Mouse (Mus musculus): ENCODE data around the gene Tex37. TPM values are rescaled to one million over a fixed set of nuclear protein-coding genes. Genes with fewer than 3 reads are reported as not detected.

Gene Tex37
- polyA plus RNA-seq (2014; fragmentation: Nextera tagmentation; extraction: Ambion mirVana): not detected in 2 replicates

DNA sequence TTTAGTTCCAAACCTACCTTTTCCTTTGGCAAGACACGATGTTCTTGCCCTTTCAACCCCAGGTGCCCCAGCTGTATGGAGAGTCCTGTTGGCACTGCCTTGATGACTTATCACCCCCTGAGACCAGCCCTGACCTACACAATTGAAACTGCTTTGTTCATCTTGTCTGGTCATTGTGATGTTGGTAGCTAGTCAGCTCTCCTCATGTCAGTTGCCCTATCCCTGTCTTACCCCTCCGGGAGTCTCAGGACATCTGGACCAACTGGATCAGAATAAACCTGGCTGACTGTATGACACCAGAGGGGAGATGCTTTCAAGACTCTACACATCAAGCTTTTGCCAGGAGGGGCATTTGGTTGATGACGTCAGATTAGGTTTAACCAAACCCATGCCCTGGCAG, at the start of gene Tex37:
Tex37 (minus strand) TSS at position 101 of the 400 bp plus-strand sequence.
- 86% methylated on average over 3 of the region's 3 CpGs for WGBS
- H3K27me3 ChIP-seq (ENCODE audit: control insufficient read depth, insufficient read depth, low read length): no peaks in the 10 kb centered on the region
- H3K36me3 ChIP-seq (ENCODE audit: control insufficient read depth, insufficient read depth, low read length): no peaks in the 10 kb centered on the region

DNA sequence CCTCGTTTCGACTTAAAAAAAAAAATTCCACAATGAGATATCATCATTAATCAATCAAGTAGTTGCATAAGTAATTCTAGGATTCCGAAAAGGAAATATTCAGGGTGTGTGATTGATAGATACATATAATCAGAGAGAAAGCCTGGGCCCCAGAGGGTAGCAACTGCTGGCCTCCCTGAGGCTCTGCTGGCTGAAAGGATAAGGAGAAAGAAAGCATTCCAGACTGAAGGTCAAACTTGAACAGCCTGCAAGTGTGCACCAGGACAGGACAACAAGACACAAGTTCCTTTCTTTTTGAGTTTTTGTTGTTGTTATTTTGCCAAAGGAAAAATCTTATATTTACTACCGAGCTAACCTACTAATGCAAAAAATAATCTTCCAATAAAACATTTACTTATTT, 49.6 kb upstream of the Tex37 start:
- DNase-seq (ENCODE audit: low spot score): no peak
- Histone ChIP-seq H3K36me3 (ENCODE audit: control insufficient read depth, insufficient read depth, low read length) (no peaks in the 10 kb centered on the region), H3K4me1 (replicated peaks; ENCODE audit: control insufficient read depth, insufficient read depth, low read length) (no peaks in the 10 kb centered on the region), H3K9ac (ENCODE audit: low read depth, low read length) (no peak overlapping the region), H3K4me3 (ENCODE audit: low read depth, low read length) (no peak overlapping the region), H3K27ac (ENCODE audit: low read depth, low read length) (no peak overlapping the region), H3K27me3 (ENCODE audit: control insufficient read depth, insufficient read depth, low read length) (peaks cover 2% of the 10 kb centered on the region), H3K9me3 (ENCODE audit: control insufficient read depth, low read length) (no peaks in the 10 kb centered on the region), H3K4me2 (replicated peaks; ENCODE audit: low read depth, low read length) (no peak overlapping the region)
- no peak for ATAC-seq (ENCODE audit: low FRiP score)
- WGBS: 69% methylated on average over 4 of the region's 4 CpGs

More for the DNA sequence above, at the start of gene Tex37:
- Histone ChIP-seq H3K9me3 (ENCODE audit: control insufficient read depth, low read length) (no peaks in the 10 kb centered on the region), H3K9ac (ENCODE audit: low read depth, low read length) (no peak within 1 kb of the TSS), H3K4me1 (replicated peaks; ENCODE audit: control insufficient read depth, insufficient read depth, low read length) (no peaks in the 10 kb centered on the region), H3K27ac (ENCODE audit: low read depth, low read length) (no peak within 1 kb of the TSS), H3K4me3 (ENCODE audit: low read depth, low read length) (no peak within 1 kb of the TSS), H3K4me2 (replicated peaks; ENCODE audit: low read depth, low read length) (no peak within 1 kb of the TSS)
- DNase-seq (ENCODE audit: low spot score) (no peak), ATAC-seq (ENCODE audit: low FRiP score) (no peak)

DNA sequence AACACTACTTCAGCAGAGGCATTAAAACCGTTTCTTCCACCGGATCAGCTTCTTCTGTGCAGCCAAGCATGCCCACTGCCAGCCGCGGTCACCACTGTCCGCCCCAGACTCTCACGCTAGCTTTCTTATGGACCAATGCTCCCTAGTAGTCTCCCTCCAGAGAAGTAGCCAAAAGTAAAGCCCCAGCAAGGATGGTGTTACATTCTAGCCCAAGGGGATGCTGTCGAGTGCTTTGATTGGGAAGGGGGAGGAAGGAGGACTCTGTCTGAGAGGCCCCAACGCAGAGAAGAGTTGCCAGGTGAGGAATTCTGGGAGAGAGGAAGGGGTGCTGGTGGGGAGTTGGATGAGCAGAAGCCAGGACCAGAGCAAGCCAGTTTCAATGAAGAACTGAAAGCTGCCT, 48.7 kb upstream of the Tex37 start:
- peak; percentile 36 for DNase-seq (ENCODE audit: low spot score)
- no peak; the same call in 1 of the 2 replicates for ATAC-seq (ENCODE audit: low FRiP score)
- Histone ChIP-seq H3K27me3 (ENCODE audit: control insufficient read depth, insufficient read depth, low read length) (peaks cover 2% of the 10 kb centered on the region), H3K4me2 (replicated peaks; ENCODE audit: low read depth, low read length) (peak overlapping the region; percentile 33), H3K9ac (ENCODE audit: low read depth, low read length) (no peak overlapping the region), H3K9me3 (ENCODE audit: control insufficient read depth, low read length) (no peaks in the 10 kb centered on the region), H3K27ac (ENCODE audit: low read depth, low read length) (no peak overlapping the region), H3K4me3 (ENCODE audit: low read depth, low read length) (no peak overlapping the region), H3K36me3 (ENCODE audit: control insufficient read depth, insufficient read depth, low read length) (no peaks in the 10 kb centered on the region), H3K4me1 (replicated peaks; ENCODE audit: control insufficient read depth, insufficient read depth, low read length) (no peaks in the 10 kb centered on the region)
- whole genome bisulfite sequencing: 1% methylated on average over 7 of the region's 8 CpGs

DNA sequence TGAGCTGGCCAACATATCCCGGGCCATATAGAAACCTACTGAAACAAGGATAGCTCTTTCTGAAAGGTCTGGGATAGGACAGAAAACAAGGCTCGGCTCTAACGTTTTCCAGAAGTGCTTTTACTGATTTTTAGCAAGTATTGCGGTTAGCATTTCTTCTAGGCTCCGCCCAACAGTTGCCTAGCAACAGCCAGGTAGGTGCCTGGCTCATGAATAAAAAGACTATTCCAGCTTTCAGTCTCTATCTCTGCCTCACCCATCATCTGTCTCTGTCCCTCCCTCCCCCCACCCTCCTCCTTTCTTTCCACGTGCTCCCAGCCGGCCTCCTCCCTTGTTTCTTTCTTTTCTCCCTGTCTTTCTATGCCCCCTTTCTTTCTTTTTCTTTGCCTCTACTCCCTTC, 47.0 kb upstream of the Tex37 start:
- DNase-seq (ENCODE audit: low spot score): no peak
- 21% methylated on average over 7 of the region's 7 CpGs for WGBS
- H3K9ac ChIP-seq (ENCODE audit: low read depth, low read length): no peak overlapping the region
- no peak overlapping the region for H3K27ac ChIP-seq (ENCODE audit: low read depth, low read length)
- no peak for ATAC-seq (ENCODE audit: low FRiP score)
- H3K4me1 ChIP-seq (replicated peaks; ENCODE audit: control insufficient read depth, insufficient read depth, low read length): no peaks in the 10 kb centered on the region
- H3K36me3 ChIP-seq (ENCODE audit: control insufficient read depth, insufficient read depth, low read length): no peaks in the 10 kb centered on the region
- no peak overlapping the region for H3K4me2 ChIP-seq (replicated peaks; ENCODE audit: low read depth, low read length)
- no peaks in the 10 kb centered on the region for H3K9me3 ChIP-seq (ENCODE audit: control insufficient read depth, low read length)
- peaks cover 2% of the 10 kb centered on the region for H3K27me3 ChIP-seq (ENCODE audit: control insufficient read depth, insufficient read depth, low read length)
- H3K4me3 ChIP-seq (ENCODE audit: low read depth, low read length): no peak overlapping the region

DNA sequence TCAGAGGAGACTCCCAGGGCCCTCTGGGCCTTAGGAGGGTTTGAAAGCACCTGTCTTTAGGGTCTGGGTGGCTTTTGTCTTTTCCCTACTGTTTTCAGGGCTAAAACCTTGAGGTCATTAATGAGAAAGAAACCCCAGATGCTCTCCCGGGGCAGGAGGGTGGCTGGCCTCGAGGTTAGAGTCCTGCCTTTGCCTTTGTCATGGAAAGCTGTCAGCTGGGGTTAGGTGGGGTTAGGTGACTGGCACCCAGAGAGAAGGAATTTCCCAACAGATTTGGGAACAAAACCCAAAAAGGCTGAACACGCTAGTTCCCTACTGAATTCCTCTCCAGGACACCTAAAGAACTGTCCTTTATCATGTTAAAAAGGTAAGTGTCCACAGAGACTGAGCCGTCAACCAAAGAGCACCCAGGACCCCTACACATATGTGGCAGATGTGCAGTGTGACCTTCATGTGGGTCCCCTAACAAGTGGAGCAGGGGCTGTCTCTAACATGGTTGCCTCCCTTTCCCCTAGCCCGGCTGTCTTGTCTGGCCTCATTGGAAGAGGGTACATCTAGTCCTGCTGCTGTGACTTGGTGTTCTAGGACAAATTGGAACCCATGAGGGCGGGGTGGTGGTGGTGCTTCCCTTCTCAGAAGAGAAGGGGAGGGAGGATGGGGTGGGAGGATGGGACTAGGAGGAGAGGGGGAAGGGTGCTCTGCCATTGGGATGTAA, 45.5 kb upstream of the Tex37 start:
- no peaks in the 10 kb centered on the region for H3K36me3 ChIP-seq (ENCODE audit: control insufficient read depth, insufficient read depth, low read length)
- peaks cover 2% of the 10 kb centered on the region for H3K27me3 ChIP-seq (ENCODE audit: control insufficient read depth, insufficient read depth, low read length)
- DNase-seq (ENCODE audit: low spot score) (no peak), ATAC-seq (ENCODE audit: low FRiP score) (no peak)
- no peak overlapping the region for H3K4me3 ChIP-seq (ENCODE audit: low read depth, low read length)
- no peaks in the 10 kb centered on the region for H3K9me3 ChIP-seq (ENCODE audit: control insufficient read depth, low read length)
- H3K4me1 ChIP-seq (replicated peaks; ENCODE audit: control insufficient read depth, insufficient read depth, low read length): no peaks in the 10 kb centered on the region
- WGBS: 22% methylated on average over 6 of the region's 6 CpGs
- no peak overlapping the region for H3K9ac ChIP-seq (ENCODE audit: low read depth, low read length)
- H3K4me2 ChIP-seq (replicated peaks; ENCODE audit: low read depth, low read length): no peak overlapping the region
- no peak overlapping the region for H3K27ac ChIP-seq (ENCODE audit: low read depth, low read length)

DNA sequence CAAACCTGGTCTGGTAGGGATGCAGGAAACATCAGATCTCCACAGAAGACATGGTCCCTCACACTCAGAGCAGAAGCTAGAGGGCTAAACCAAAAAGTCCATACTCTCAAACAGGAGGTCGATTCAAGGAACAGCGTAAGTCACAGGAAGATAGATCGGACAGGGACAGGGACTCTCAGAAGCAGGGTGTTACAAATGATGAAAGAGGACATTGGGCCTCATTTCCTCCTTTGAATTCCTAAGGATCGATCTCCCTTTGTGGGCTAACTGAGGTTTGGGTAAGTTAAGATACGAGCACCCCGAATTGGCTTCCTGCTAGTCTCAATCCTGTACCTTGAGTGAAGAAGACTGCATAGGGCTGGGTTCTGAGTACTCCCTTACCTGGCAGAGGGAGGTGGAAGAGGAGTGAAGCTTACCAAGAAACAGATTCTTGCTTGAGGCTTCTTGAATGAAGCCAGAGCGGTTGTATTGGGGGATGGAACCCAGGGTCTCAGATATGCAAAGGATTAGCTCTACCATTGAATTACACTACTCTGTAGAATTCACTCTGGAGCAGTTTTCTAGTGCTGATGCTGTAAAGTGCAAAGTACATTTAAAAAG, 38.7 kb upstream of the Tex37 start:
- ATAC-seq (ENCODE audit: low FRiP score) (no peak), DNase-seq (ENCODE audit: low spot score) (peak; percentile 44)
- Histone ChIP-seq H3K9ac (ENCODE audit: low read depth, low read length) (no peak overlapping the region), H3K27me3 (ENCODE audit: control insufficient read depth, insufficient read depth, low read length) (peaks cover 53% of the 10 kb centered on the region), H3K27ac (ENCODE audit: low read depth, low read length) (no peak overlapping the region), H3K9me3 (ENCODE audit: control insufficient read depth, low read length) (no peaks in the 10 kb centered on the region), H3K4me2 (replicated peaks; ENCODE audit: low read depth, low read length) (peak overlapping the region; percentile 93; the same call in 1 of the 2 replicates), H3K4me1 (replicated peaks; ENCODE audit: control insufficient read depth, insufficient read depth, low read length) (peaks cover 6% of the 10 kb centered on the region; the same call in 1 of the 2 replicates), H3K4me3 (ENCODE audit: low read depth, low read length) (no peak overlapping the region), H3K36me3 (ENCODE audit: control insufficient read depth, insufficient read depth, low read length) (no peaks in the 10 kb centered on the region)
- 8% methylated on average over 7 of the region's 7 CpGs for WGBS

DNA sequence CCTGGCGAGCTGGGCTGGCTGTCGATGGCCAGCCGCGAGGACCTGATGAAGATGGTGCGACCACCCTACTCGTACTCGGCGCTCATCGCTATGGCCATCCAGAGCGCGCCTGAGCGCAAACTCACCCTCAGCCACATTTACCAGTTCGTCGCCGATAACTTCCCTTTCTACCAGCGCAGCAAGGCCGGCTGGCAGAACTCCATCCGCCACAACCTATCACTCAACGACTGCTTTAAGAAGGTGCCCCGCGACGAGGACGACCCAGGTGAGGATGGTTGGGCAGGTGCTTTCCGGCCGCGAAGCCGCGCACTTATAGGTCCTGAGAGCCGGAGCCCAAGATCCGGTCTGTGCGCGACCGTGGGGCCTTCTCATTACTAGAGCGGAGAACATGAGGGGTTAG, 38.2 kb upstream of the Tex37 start:
- H3K27me3 ChIP-seq (ENCODE audit: control insufficient read depth, insufficient read depth, low read length): peaks cover 53% of the 10 kb centered on the region
- peak; percentile 57 for DNase-seq (ENCODE audit: low spot score)
- ATAC-seq (ENCODE audit: low FRiP score): peak; percentile 54; the same call in 1 of the 2 replicates
- H3K4me1 ChIP-seq (replicated peaks; ENCODE audit: control insufficient read depth, insufficient read depth, low read length): peaks cover 6% of the 10 kb centered on the region; the same call in 1 of the 2 replicates
- peak overlapping the region; percentile 93 for H3K4me2 ChIP-seq (replicated peaks; ENCODE audit: low read depth, low read length)
- H3K36me3 ChIP-seq (ENCODE audit: control insufficient read depth, insufficient read depth, low read length): no peaks in the 10 kb centered on the region
- no peaks in the 10 kb centered on the region for H3K9me3 ChIP-seq (ENCODE audit: control insufficient read depth, low read length)
- H3K9ac ChIP-seq (ENCODE audit: low read depth, low read length): no peak overlapping the region
- H3K27ac ChIP-seq (ENCODE audit: low read depth, low read length): no peak overlapping the region
- 1% methylated on average over 34 of the region's 34 CpGs for WGBS
- H3K4me3 ChIP-seq (ENCODE audit: low read depth, low read length): peak overlapping the region; percentile 47

DNA sequence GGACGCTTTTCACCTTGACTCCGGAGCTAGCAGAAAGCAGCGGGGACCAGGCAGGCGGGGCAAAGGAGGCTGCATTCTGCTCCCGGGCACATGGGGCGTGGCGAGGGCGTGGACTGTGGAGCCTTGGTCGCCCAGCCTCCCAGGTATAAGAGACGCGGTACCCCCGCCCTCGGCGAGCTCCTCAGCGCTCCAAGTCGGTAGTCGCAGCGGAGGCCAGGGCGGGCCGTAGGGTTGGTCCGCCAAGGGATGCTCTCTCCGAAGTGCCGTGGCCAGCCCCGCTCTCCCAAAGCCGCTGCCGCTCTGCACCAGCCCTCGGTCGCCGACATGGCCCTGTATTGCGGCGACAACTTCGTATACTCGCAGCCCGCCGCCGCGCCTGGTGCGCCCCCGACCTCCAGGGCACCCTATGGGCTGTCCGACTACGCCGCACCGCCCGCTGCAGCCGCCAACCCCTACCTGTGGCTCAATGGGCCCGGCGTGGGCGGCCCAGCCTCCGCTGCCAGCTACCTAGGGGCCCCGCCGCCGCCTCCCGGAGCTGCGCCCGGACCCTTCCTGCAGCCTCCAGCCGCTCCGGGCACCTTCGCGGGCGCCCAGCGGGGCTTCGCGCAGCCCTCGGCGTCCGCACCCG, 37.7 kb upstream of the Tex37 start, which contains the start of gene Foxi3:
Foxi3 (plus strand) TSS at position 247 of the 628 bp plus-strand sequence.
- peak; percentile 81 for ATAC-seq (ENCODE audit: low FRiP score)
- Histone ChIP-seq H3K27ac (ENCODE audit: low read depth, low read length) (no peak within 1 kb of the TSS), H3K4me3 (ENCODE audit: low read depth, low read length) (peak within 1 kb of the TSS; percentile 47), H3K4me2 (replicated peaks; ENCODE audit: low read depth, low read length) (peak within 1 kb of the TSS; percentile 93), H3K36me3 (ENCODE audit: control insufficient read depth, insufficient read depth, low read length) (no peaks in the 10 kb centered on the region), H3K9me3 (ENCODE audit: control insufficient read depth, low read length) (no peaks in the 10 kb centered on the region), H3K9ac (ENCODE audit: low read depth, low read length) (0 out of 2 replicates have a peak within 1 kb of the TSS, but pooled peaks have one; percentile 19), H3K27me3 (ENCODE audit: control insufficient read depth, insufficient read depth, low read length) (peaks cover 53% of the 10 kb centered on the region), H3K4me1 (replicated peaks; ENCODE audit: control insufficient read depth, insufficient read depth, low read length) (peaks cover 6% of the 10 kb centered on the region; the same call in 1 of the 2 replicates)
- under 1% methylated on average over 66 of the region's 67 CpGs for WGBS
- DNase-seq (ENCODE audit: low spot score): peak; percentile 70

All from hindbrain, embryonic 11.5 days (tissue).